Mouse (Mus musculus) embryonic facial prominence, embryonic 11.5 days (tissue): ENCODE measurements around the gene Prpf8. TPM values are rescaled to one million over a fixed set of nuclear protein-coding genes. Genes with fewer than 3 reads are reported as not detected.

Source experiments
- ATAC-seq: fragments of 200-750 bp; cut with Nextera tagmentation; replicated peaks from 2 replicates; pipeline ENCODE4 v1.8.0; 2017; ENCODE audit warnings: low read depth; ENCODE audit not compliant: insufficient number of reproducible peaks, low FRiP score, low TSS enrichment
- DNase-seq: peaks from one replicate; pipeline ENCODE4 v3.0.0-alpha.2; 2015; ENCODE audit warnings: low spot score
- H3K27ac ChIP-seq: fragments of 300-500 bp; sonication (generic); replicated peaks from 2 replicates; pipeline ENCODE4 v1.5.1; 2014; ENCODE audit warnings: mild to moderate bottlenecking, low read depth, low read length, control low read depth
- H3K27me3 ChIP-seq: fragments of 300-500 bp; sonication (generic); 2 replicates; pipeline ENCODE4 v1.6.1; 2014; ENCODE audit warnings: mild to moderate bottlenecking, low read length, moderate library complexity, mixed read lengths; ENCODE audit not compliant: control insufficient read depth, insufficient read depth
- H3K36me3 ChIP-seq: fragments of 300-500 bp; sonication (generic); replicated peaks from 2 replicates; pipeline ENCODE4 v1.6.1; 2014; ENCODE audit warnings: low read depth, mild to moderate bottlenecking, low read length, moderate library complexity, mixed read lengths; ENCODE audit not compliant: control insufficient read depth, insufficient read depth
- H3K4me1 ChIP-seq: fragments of 300-500 bp; sonication (generic); 2 replicates; pipeline ENCODE4 v1.6.1; 2014; ENCODE audit warnings: low read length, mixed read lengths; ENCODE audit not compliant: control insufficient read depth, insufficient read depth
- H3K4me2 ChIP-seq: fragments of 300-500 bp; sonication (generic); 2 replicates; pipeline ENCODE4 v1.6.1; 2014; ENCODE audit warnings: low read depth, mild to moderate bottlenecking, control low read depth, low read length, moderate library complexity
- H3K4me3 ChIP-seq: fragments of 300-500 bp; sonication (generic); 2 replicates; pipeline ENCODE4 v1.5.1; 2014; ENCODE audit warnings: low read depth, low read length, control low read depth
- H3K9ac ChIP-seq: fragments of 300-500 bp; sonication (generic); replicated peaks from 2 replicates; pipeline ENCODE4 v1.6.1; 2014; ENCODE audit warnings: mild to moderate bottlenecking, control low read depth, low read length
- H3K9me3 ChIP-seq: fragments of 300-500 bp; sonication (generic); replicated peaks from 2 replicates; pipeline ENCODE4 v1.6.1; 2016; ENCODE audit warnings: mild to moderate bottlenecking, low read length, inconsistent platforms, mixed read lengths; ENCODE audit not compliant: control insufficient read depth
- WGBS: fragments of 180-500 bp; shearing (Covaris S2); extraction: QIAGEN DNeasy Blood & Tissue Kit; methylation state at CpG from one replicate; pipeline ENCODE4 v1.1.7; 2014; 5-methylcytosine and 5-hydroxymethylcytosine counted together
- polyA plus RNA-seq: library from polyadenylated mRNA; unstranded; fragments of >200 nt; fragmentation: Nextera tagmentation; extraction: Ambion mirVana; gene quantifications from 2 replicates; pipeline ENCODE4 v1.2.1, GENCODE M21; 2014

The Prpf8 gene
- polyA plus RNA-seq, 1 experiment from 2014 or later: 103 TPM

DNA sequence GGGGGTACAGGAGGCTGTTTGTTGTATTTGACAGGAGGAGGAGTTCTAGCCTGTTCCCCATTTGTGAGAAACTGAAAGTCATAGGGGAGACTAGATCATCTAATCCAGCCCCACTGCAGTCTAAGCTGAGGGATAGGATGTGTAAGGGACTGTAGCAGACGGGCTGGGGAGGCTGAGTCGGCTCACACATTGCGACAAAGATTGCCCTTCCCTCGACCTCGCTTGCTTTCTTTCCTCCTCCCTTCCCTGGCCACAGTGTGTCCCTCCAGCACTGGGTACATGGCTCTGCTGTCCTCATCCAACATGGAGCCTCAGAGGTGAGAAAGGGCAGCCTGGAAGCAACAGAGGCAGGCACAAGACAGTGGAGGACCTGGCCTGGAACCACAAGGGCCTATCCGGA lies 21.6 kb upstream of the Prpf8 start:
- DNase-seq (no peak), ATAC-seq (no peak)
- Histone ChIP-seq H3K4me1 (peaks cover 5% of the 10 kb centered on the region; the same call in 1 of the 2 replicates), H3K4me3 (no peak overlapping the region), H3K9me3 (no peaks in the 10 kb centered on the region), H3K4me2 (no peak overlapping the region), H3K27ac (no peak overlapping the region), H3K36me3 (no peaks in the 10 kb centered on the region), H3K27me3 (no peaks in the 10 kb centered on the region), H3K9ac (no peak overlapping the region)
- WGBS: 86% methylated on average over 6 of the region's 6 CpGs

DNA sequence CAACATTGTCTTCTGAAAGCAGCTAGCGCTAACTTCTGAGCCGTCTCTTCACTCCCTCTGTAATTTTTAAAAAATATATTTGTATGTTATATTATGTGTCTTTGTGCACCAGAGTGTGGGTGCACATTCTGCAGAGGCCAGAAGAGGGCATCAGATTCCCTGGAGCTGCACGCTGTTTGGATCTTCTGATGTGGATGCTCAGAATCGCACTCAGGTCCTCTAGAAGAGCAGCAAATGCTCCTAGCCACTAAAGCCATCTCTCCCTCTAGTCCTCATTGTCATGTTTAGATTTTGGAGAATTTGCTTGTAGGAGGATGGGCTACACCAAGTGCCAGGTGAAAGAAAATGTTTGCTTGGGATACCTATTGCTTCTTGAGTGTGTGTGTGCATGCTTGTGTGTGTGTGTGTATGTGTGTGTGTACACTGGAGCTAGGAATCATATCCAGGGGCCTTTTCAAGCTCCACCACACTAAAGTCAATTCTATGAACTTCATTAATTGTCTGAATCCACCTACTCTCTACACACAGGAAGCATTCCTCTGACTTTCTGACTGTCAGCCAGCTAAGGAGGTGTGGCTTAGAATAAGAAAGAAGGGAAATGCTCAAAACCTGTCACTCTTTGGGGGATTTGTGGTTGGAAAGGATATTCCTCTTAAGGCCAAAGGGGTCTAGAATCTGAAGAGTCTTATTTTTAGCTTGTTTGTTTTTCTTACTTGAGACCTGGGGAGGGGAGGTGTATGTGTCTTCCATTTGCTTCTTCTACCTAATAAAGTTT lies 19.7 kb upstream of the Prpf8 start:
- Histone ChIP-seq H3K27me3 (no peaks in the 10 kb centered on the region), H3K36me3 (no peaks in the 10 kb centered on the region), H3K9ac (no peak overlapping the region), H3K4me3 (no peak overlapping the region), H3K4me1 (peaks cover 4% of the 10 kb centered on the region; the same call in 1 of the 2 replicates), H3K9me3 (no peaks in the 10 kb centered on the region), H3K27ac (no peak overlapping the region), H3K4me2 (no peak overlapping the region)
- 93% methylated on average over 4 of the region's 4 CpGs for WGBS
- no peak for DNase-seq
- no peak for ATAC-seq

DNA sequence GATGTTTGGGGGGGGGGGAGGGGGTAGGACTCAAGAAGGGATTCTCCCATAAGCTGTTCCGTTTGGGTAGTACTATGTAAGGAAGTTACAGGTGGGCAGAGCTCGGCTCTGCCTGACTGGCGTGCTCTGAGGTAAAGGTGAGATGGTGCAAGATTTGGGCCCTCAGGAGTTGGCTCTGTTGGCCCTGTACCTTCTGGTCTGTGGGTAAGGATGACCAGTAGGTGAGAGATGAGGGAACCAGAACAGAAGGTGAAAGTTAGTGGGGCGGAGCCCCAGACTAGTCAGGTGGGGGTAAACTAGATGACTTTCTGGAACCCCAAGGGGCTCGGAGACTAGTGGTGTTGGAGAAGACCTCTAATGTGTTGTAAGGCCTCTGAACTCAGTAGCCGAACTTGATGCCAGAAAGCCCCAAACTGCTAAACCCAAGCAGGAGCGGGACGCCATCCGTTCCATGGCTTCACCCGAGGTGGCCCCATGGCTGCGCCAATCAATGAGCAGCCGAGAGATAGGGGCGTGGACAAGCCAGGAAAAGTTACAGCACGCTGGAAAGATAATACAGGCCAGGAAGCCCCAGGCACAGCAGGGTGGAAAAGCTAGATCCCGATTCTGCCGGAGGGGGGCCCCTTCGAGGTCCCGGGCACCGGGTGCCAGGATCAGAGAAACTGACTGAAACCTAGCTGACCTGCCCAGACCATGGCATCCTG lies 19.0 kb upstream of the Prpf8 start:
- Histone ChIP-seq H3K4me1 (no peaks in the 10 kb centered on the region), H3K27ac (no peak overlapping the region), H3K27me3 (no peaks in the 10 kb centered on the region), H3K9me3 (no peaks in the 10 kb centered on the region), H3K36me3 (no peaks in the 10 kb centered on the region), H3K4me3 (peak overlapping the region; percentile 38), H3K4me2 (peak overlapping the region; percentile 79), H3K9ac (peak overlapping the region; percentile 59)
- ATAC-seq (peak; percentile 60), DNase-seq (peak; percentile 71)
- WGBS: 18% methylated on average over 18 of the region's 19 CpGs

DNA sequence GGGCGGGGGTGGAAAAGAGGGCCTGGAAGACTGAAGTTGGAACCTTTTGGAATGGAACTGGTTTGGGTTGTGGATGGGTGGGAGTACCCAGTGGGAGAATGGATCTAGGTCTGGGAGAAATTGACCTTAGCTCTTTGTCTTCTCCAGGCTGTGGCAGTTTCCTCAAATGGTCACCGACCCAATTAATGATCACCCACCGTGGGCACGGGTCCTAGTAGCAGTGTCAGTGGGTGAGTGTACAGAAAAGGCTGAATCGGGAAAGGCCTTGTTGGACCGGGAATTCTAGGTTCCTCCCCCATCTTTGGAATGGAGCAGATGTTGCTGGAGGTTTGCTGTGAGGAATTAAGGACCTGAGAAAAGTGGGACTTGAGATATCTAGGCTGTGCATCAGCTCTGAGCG lies 18.2 kb upstream of the Prpf8 start:
- Histone ChIP-seq H3K9me3 (no peaks in the 10 kb centered on the region), H3K27me3 (no peaks in the 10 kb centered on the region), H3K36me3 (no peaks in the 10 kb centered on the region), H3K4me1 (no peaks in the 10 kb centered on the region), H3K27ac (no peak overlapping the region), H3K9ac (peak overlapping the region; percentile 59), H3K4me2 (peak overlapping the region; percentile 79), H3K4me3 (peak overlapping the region; percentile 38)
- ATAC-seq (no peak), DNase-seq (no peak)
- 65% methylated on average over 7 of the region's 7 CpGs for WGBS

DNA sequence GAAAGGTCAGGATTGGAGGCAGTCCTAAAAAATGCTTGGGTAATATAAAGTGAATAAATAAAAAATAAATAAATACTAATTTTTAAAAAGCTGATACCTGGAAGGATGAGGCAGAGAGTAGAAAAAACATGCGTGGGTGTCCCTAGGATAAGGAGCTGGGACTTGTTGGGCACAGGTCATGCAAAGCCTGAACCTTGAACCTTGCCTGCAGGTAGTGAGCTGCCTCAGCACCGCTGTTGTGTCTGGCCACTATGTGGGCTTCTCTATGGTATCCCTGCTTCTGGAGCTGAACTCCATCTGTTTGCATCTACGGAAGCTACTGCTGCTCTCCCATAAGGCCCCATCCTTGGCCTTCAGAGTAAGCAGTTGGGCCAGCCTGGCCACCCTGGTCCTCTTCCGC lies 17.4 kb upstream of the Prpf8 start:
- 86% methylated on average over 4 of the region's 4 CpGs for WGBS
- no peaks in the 10 kb centered on the region for H3K27me3 ChIP-seq
- ATAC-seq (no peak), DNase-seq (no peak)
- no peak overlapping the region for H3K4me2 ChIP-seq
- H3K27ac ChIP-seq: no peak overlapping the region
- no peak overlapping the region for H3K9ac ChIP-seq
- H3K4me1 ChIP-seq: no peaks in the 10 kb centered on the region
- H3K9me3 ChIP-seq: no peaks in the 10 kb centered on the region
- no peak overlapping the region for H3K4me3 ChIP-seq
- no peaks in the 10 kb centered on the region for H3K36me3 ChIP-seq

DNA sequence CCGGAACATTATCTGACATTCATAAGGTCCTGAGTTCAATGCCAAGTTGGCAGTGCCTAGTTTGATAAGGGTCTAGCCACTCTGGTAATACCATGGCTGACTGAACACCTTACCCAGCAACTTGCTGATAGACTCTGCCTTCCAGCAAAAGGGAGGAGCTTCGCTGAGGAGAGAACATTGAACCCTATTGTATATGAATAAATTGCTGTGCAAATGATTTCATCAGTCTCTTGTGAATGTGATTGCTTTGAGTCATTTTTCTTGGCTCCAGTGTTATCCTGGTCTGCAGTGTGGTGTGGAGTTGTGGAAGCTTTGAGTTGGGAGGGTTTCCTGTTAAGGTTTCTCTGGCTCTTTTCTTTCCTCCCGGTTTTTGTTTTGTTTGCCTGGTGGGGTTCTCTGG lies 15.9 kb upstream of the Prpf8 start:
- H3K27ac ChIP-seq: no peak overlapping the region
- no peaks in the 10 kb centered on the region for H3K9me3 ChIP-seq
- H3K27me3 ChIP-seq: no peaks in the 10 kb centered on the region
- H3K36me3 ChIP-seq: no peaks in the 10 kb centered on the region
- no peaks in the 10 kb centered on the region for H3K4me1 ChIP-seq
- no peak for DNase-seq
- H3K9ac ChIP-seq: no peak overlapping the region
- H3K4me2 ChIP-seq: no peak overlapping the region
- H3K4me3 ChIP-seq: no peak overlapping the region
- ATAC-seq: no peak
- 80% methylated on average over 3 of the region's 3 CpGs for WGBS

DNA sequence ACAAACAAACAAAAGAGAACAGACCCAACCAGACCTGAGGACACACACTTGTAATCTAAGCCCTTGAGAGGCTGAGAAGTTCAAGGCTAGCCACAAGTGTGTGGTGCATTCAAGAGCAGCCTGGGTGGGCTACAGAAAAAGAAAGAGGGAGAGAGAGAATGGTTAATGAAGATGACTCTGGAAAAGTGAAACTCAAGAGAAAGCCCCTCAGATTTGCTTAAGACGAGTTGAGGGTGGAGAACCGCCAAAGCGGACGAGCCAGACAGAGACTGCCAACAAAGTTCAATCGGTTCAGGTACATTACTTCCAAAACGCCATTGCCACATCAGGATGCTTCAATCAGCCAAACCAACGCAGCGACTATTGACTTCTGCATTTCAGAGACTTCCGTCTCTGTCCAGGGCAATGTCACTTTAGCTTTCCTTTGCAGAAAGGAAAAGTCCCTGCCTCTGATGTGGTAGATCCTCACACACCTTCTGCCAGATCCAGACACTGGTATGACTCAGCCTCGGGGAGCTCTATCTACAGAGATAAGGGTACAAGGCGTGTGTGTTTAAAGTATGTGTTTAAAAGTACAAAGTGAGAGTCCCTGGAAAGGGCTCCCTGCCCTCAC lies 14.0 kb upstream of the Prpf8 start:
- 84% methylated on average over 11 of the region's 11 CpGs for WGBS

DNA sequence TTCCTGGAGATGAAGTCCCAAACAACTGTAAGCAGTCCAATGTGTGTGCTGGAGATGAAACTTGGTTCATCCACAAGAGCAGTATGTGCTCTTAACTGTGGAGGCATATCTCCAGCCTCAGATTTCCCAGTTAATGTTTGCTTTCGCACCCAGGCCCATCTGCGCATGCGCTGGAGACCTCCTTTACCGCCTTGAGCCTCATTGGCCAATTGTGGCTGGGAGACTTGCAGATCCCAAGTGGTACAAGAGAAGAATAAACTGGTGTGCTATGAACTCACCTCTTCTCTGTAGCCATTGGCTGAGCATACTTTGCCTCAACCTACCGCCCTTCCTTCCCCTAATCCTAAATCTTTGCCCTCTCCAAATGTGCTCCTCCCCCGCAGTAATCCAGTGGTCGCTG lies 13.2 kb upstream of the Prpf8 start:
- Histone ChIP-seq H3K4me1 (no peaks in the 10 kb centered on the region), H3K36me3 (no peaks in the 10 kb centered on the region), H3K27me3 (no peaks in the 10 kb centered on the region), H3K4me2 (no peak overlapping the region; the same call in 1 of the 2 replicates), H3K27ac (no peak overlapping the region), H3K9ac (no peak overlapping the region), H3K4me3 (no peak overlapping the region), H3K9me3 (no peaks in the 10 kb centered on the region)
- ATAC-seq (no peak), DNase-seq (no peak)
- WGBS: 68% methylated on average over 7 of the region's 7 CpGs

More for the DNA sequence above, 14.0 kb upstream of the Prpf8 start:
- Histone ChIP-seq H3K4me3 (no peak overlapping the region), H3K9ac (no peak overlapping the region), H3K4me2 (no peak overlapping the region), H3K9me3 (no peaks in the 10 kb centered on the region), H3K36me3 (no peaks in the 10 kb centered on the region), H3K27ac (no peak overlapping the region), H3K27me3 (no peaks in the 10 kb centered on the region), H3K4me1 (no peaks in the 10 kb centered on the region)
- ATAC-seq (no peak), DNase-seq (no peak)
